Mouse (Mus musculus) bone marrow, adult 2 months (tissue): ENCODE measurements around the gene Gm21981.

ENCODE experiments used
- CTCF ChIP-seq: fragments of 200-500 bp; IDR thresholded peaks from 2 replicates; pipeline ENCODE4 v1.5.1; 2011; ENCODE audit warnings: low read length, control low read depth; ENCODE audit not compliant: control insufficient read depth, insufficient read depth
- POLR2A ChIP-seq: fragments of 200-500 bp; IDR thresholded peaks from 2 replicates; pipeline ENCODE4 v1.6.1; 2011; ENCODE audit warnings: low read depth, mild to moderate bottlenecking, control low read depth, low read length, borderline replicate concordance; ENCODE audit not compliant: control insufficient read depth

DNA sequence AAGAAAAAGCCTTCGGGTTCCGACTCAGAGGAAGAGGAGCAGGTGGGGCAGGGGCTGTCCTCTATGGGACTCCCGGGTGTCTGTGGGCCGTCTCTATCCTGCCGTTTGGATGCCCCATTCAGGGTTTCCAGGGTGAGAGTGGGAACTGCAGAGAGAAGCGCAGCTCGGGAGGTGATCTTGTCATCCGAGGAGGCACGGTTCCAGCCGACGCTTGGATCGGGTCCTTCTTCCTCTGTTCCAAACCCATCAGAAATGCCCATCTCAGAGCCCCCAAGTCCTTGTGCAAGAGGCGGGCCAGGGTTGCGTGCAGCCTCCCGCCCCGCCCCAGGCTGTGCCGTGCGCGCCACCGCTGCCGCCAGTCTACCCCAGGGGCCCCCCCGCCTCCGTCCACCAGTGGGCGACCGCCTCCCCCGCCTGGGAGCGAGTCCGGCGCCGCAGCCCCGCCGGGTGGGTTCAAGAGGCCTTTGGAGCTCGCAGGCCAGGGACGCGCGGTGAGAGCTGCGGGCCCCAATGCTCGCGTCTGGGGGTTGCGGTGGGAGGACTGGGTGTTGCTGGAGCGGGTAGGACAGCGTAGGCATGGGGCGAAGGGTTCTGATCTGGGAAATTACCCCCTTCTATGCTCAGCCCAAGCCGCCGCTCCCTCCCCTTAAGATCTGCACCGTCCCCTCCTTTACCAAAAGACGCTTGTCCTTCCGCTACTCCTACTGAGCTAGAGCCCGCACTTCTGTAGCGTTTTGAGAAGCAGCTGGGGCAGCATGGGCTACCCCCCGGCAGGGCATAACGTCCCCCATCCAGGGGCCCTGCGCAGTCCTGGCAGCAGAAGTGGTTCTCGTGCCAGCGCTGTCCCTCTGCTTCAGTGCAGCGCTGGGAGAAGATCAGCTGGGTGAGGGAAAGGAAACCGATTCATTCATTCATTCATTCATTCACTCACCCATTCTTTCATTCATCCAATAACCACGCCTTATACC is 5.4 kb downstream of the Gm21981 start, which contains the start of gene Frs3:
- TF ChIP-seq POLR2A (no peak; the same call in 1 of the 2 replicates), CTCF (no peak)
